11 mouse cellular contexts compared by ENCODE assay signal in the genomic region with DNA sequence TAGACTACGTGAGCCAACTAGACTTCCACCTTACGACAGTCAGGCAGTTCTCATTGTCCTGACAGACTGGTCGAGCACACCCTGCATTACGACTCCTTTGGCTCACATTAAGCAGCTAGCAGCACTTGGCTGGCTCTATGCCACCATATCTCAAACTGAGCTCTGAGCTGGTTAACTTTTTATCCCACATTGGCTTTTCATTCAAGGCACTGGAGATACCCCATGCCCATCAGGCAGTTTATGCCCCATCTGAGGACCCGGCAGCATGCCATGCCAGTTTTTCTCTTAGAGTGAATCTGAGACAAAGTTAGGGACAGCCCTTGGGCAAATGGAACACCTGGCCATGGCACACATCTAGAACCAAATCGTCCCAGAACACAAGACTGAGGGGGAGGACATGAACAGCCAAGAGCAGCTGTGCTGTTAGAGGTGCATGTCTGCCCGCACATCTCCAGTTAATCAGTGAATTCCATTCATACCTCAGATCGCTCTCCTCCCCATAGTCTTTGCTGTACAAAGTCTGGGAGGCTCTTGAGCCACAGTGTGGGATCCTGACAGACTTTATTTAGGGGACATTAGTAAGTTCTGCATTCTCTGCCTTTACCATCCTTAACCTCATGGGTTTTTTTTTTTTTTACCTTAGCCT. TPM values are rescaled to one million over a fixed set of nuclear protein-coding genes. Genes with fewer than 3 reads are reported as not detected.
DNase-seq lines count a peak whose midpoint lies in the region; ATAC-seq and TF ChIP-seq lines count a peak whose summit lies in the region.
"Had no signal": no experiment of that assay in that cellular context is flagged by ENCODE, and none has a peak within 500 bp of the region (broad histone marks: within the 10 kb centered on the region; RNA-seq: fewer than 3 reads in every experiment).

No protein-coding gene starts in this region.

- H3K4me3 ChIP-seq in layer of hippocampus, adult 2 months = no peak overlapping the region
- no peak overlapping the region for H3K4me3 ChIP-seq in heart, adult 2 months
- H3K4me3 ChIP-seq in small intestine, adult 2 months (ENCODE audit: low read depth, low read length) = peak overlapping the region; percentile 11; the same call in 1 of the 2 replicates
- no peak overlapping the region for H3K4me3 ChIP-seq in liver, embryonic 11.5 days (ENCODE audit: low read depth, low read length)

- TF ChIP-seq EP300 in heart, adult 2 months (IDR thresholded peaks at IDR 0.05; ENCODE audit: insufficient read depth, low read depth, low read length) = no peak

- H3K36me3 ChIP-seq in heart, adult 2 months (ENCODE audit: control insufficient read depth, insufficient read depth, low read length) = peaks cover 2% of the 10 kb centered on the region
- 0 out of 2 replicates have a peak, but pooled peaks cover 2% of the 10 kb centered on the region for H3K36me3 ChIP-seq in small intestine, adult 2 months (ENCODE audit: control insufficient read depth, insufficient read depth, low read length)
- no peaks in the 10 kb centered on the region for H3K36me3 ChIP-seq in liver, embryonic 11.5 days (ENCODE audit: control insufficient read depth, insufficient read depth, low read length)

- intact Hi-C loops in heart, adult 2 months (cut with DNase I) = no loop called here

- no peak for TF ChIP-seq POLR2A in heart, adult 2 months (IDR thresholded peaks at IDR 0.05; ENCODE audit: insufficient read depth, low read depth, low read length)
- TF ChIP-seq POLR2A in small intestine, adult 2 months (IDR thresholded peaks at IDR 0.05; ENCODE audit: low read depth, low read length) = no peak

- H3K9ac ChIP-seq in heart, adult 2 months (ENCODE audit: low read depth, low read length) = no peak overlapping the region
- no peak overlapping the region for H3K9ac ChIP-seq in liver, embryonic 11.5 days (ENCODE audit: low read depth, low read length)
- H3K9ac ChIP-seq: liver, postnatal 0 days had no signal

- ATAC-seq in liver, embryonic 11.5 days (replicated peaks; ENCODE audit: low FRiP score) = no peak
- ATAC-seq: liver, postnatal 0 days had no signal

- H3K27me3 ChIP-seq in heart, adult 2 months (ENCODE audit: control insufficient read depth, insufficient read depth, low read length) = no peaks in the 10 kb centered on the region
- H3K27me3 ChIP-seq in small intestine, adult 2 months (ENCODE audit: control insufficient read depth, insufficient read depth, low read length) = no peaks in the 10 kb centered on the region
- no peaks in the 10 kb centered on the region for H3K27me3 ChIP-seq in liver, embryonic 11.5 days (replicated peaks; ENCODE audit: control insufficient read depth, insufficient read depth, low read length)

- DNase-seq in layer of hippocampus, adult 2 months (ENCODE audit: low spot score in 2 of 2) = no peak
- no peak for DNase-seq in layer of hippocampus, adult 9-11 months
- peak; percentile 39 to 48 for DNase-seq in heart, adult 2 months
- DNase-seq in kidney, adult 9 months = peak; percentile 36
- no peak for DNase-seq in cerebellum, adult 8-10 months
- DNase-seq in liver, embryonic 11.5 days (ENCODE audit: low spot score) = no peak
- no peak for DNase-seq in right cerebral cortex, adult 2 months (ENCODE audit: low spot score in 2 of 2)
- DNase-seq: gastrocnemius, postnatal 25 days; layer of hippocampus, postnatal 36 days; liver, postnatal 0 days had no signal

- 35% methylated on average over 8 of the region's 8 CpGs for WGBS in heart, adult 2 months
- WGBS in small intestine, adult 2 months = 21% methylated on average over 8 of the region's 8 CpGs
- 67% methylated on average over 8 of the region's 8 CpGs for whole genome bisulfite sequencing in liver, embryonic 11.5 days

- H3K4me2 ChIP-seq in liver, embryonic 11.5 days = no peak overlapping the region

- peaks cover 7% of the 10 kb centered on the region for H3K4me1 ChIP-seq in heart, adult 2 months (ENCODE audit: control insufficient read depth, insufficient read depth, low read length)
- H3K4me1 ChIP-seq in small intestine, adult 2 months (ENCODE audit: control insufficient read depth, insufficient read depth, insufficient read length, low read length) = peaks cover 15% of the 10 kb centered on the region; the same call in 1 of the 2 replicates
- peaks cover 5% of the 10 kb centered on the region; the same call in 1 of the 2 replicates for H3K4me1 ChIP-seq in liver, embryonic 11.5 days (replicated peaks; ENCODE audit: control insufficient read depth, insufficient read depth, low read length)

- 0 out of 2 replicates have a peak overlapping the region, but pooled peaks have one; percentile 3 for H3K27ac ChIP-seq in layer of hippocampus, adult 2 months
- H3K27ac ChIP-seq in heart, adult 2 months = peak overlapping the region; percentile 24
- peak overlapping the region; percentile 63 for H3K27ac ChIP-seq in small intestine, adult 2 months (ENCODE audit: insufficient read depth, low read depth, low read length)
- H3K27ac ChIP-seq in liver, embryonic 11.5 days (ENCODE audit: low read depth, low read length) = no peak overlapping the region

- H3K9me3 ChIP-seq in liver, embryonic 11.5 days (ENCODE audit: control insufficient read depth, low read length) = no peaks in the 10 kb centered on the region

- TF ChIP-seq CTCF in layer of hippocampus, adult 2 months (conservative IDR thresholded peaks at IDR 0.05) = no peak
- no peak for TF ChIP-seq CTCF in heart, adult 2 months (IDR thresholded peaks at IDR 0.05)
- TF ChIP-seq CTCF in small intestine, adult 2 months (IDR thresholded peaks at IDR 0.05; ENCODE audit: extremely low read depth, insufficient read length, insufficient replicate concordance, low read depth, low read length) = no peak

- peaks cover 2% of the 10 kb centered on the region; the same call in 1 of the 2 replicates for H3K79me2 ChIP-seq in heart, adult 2 months (replicated peaks; ENCODE audit: control insufficient read depth, insufficient read depth, low read length)

RNA-seq across cellular contexts. Expression of gene Pld1, which starts 49.5 kb away (rescaled TPM):
- total RNA-seq in layer of hippocampus, adult 2 months (2021) = 1 to 10 TPM; 6.9 to 9.0 TPM
- 10 to 100 TPM; 11.4 to 11.8 TPM for total RNA-seq in heart, adult 2 months (2021)
- polyA plus RNA-seq in heart, adult 2 months (2012; rRNA removed) = 4.0 and 6.0 TPM in 2 replicates
- polyA plus RNA-seq in small intestine, adult 2 months (2012; rRNA removed) = 5.4 and 14.9 TPM in 2 replicates
- polyA plus RNA-seq in liver, embryonic 11.5 days (2014; fragmentation: Nextera tagmentation; extraction: Ambion mirVana) = 3.5 and 4.9 TPM in 2 replicates

Comparison
In these comparisons a context has a peak if more than half of its experiments do, and no peak if none do; other contexts are left out.
1. DNase-seq: peak in heart, adult 2 months (2 of 2) and kidney, adult 9 months (single experiment); none in layer of hippocampus, adult 2 months (0 of 2), layer of hippocampus, adult 9-11 months (single experiment), cerebellum, adult 8-10 months (single experiment), liver, embryonic 11.5 days (single experiment) and right cerebral cortex, adult 2 months (0 of 2).